Mouse (Mus musculus): Measurements from ENCODE around the gene Marf1. TPM values are rescaled to one million over a fixed set of nuclear protein-coding genes. Genes with fewer than 3 reads are reported as not detected.

Marf1 gene
- polyA plus RNA-seq, 1 experiment from 2014 or later: 19.1 TPM

MicroRNAs encoded within 50 kb of the gene (microRNA counts, 519-probe panel; counts per million panel counts)
- microRNA mmu-miR-484: 4,022 counts per million, percentile 78 among the panel's probes with 10 or more counts

Small RNAs within 50 kb of the gene (microRNA-seq; reads per million reads assigned to microRNA genes)
- gene Gm27671: not detected
- gene Mir484: 2,141 reads per million, percentile 83 among the genes with 10 or more reads in this experiment

Other genes starting within 250 kb of the Marf1 start
- gene 2900011O08Rik, start 176.7 kb downstream of the Marf1 start, polyA plus RNA-seq (2016; fragmentation: Nextera tagmentation; extraction: Ambion mirVana): 10.6 and 12.6 TPM in 2 replicates
- gene Ifitm7, start 176.5 kb downstream of the Marf1 start, polyA plus RNA-seq (2016; fragmentation: Nextera tagmentation; extraction: Ambion mirVana): 0.24 and 0.50 TPM in 2 replicates
- 137 and 139 TPM in 2 replicates for gene Nde1, start 76 bp downstream of the Marf1 start, polyA plus RNA-seq (2016; fragmentation: Nextera tagmentation; extraction: Ambion mirVana)
- gene Myh11, start 128.0 kb upstream of the Marf1 start, polyA plus RNA-seq (2016; fragmentation: Nextera tagmentation; extraction: Ambion mirVana): 0.55 and 0.61 TPM in 2 replicates
- gene Fopnl, start 154.1 kb upstream of the Marf1 start, polyA plus RNA-seq (2016; fragmentation: Nextera tagmentation; extraction: Ambion mirVana): 176 and 179 TPM in 2 replicates
- gene Abcc1, start 198.2 kb upstream of the Marf1 start, polyA plus RNA-seq (2016; fragmentation: Nextera tagmentation; extraction: Ambion mirVana): 9.9 and 10.2 TPM in 2 replicates

Data from embryonic facial prominence, embryonic 12.5 days (tissue).